Mouse (Mus musculus) spleen, postnatal 10 days (tissue): Measurements from ENCODE around the gene Crtac1.

ENCODE experiments used
- DNase-seq, 2 experiments: peaks; one replicate each; pipeline ENCODE4 v3.0.0; 2021 to 2022; ENCODE audit warnings: low spot score in 2 of 2

Gene Crtac1

DNA sequence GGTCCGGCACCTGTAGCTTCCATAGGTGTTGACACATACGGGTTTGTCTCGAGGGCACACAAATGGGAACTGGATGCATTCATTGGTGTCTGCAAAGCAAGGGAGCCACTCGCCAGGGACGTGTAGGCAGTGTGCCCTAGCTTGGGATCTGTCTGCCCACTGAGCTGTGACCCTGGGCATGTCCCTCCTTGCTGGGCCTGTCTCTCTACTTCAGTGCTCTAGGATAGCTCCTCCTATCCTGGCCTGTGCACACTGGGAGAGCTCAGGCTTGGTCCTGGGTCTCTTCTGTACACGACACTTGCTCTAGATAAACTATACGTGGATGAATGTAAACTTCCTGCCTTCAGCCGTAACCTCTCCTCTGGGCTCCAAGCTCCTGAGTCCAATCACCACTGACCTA, 147.4 kb downstream of the Crtac1 start:
- DNase-seq, result no peak

DNA sequence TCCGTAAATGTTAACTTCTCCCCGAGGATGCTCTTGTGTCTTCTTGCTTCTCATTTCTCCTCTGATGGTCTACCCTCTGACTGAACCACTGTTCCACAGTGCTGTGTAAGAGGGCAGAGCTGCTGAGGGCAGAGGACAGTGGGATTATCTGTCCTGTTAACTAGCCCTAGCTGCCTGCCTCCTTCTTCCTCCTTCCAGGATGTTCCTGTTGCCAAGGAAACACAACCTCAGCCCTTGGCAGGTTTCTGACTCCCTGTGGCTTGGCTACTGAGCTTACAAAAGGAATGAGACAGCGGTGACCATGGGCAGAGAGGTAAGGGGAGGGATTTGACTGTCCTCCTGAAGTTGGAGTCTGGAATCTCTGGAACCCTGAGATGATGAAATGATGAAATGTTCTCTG, 152.0 kb downstream of the Crtac1 start:
- DNase-seq, result no peak

DNA sequence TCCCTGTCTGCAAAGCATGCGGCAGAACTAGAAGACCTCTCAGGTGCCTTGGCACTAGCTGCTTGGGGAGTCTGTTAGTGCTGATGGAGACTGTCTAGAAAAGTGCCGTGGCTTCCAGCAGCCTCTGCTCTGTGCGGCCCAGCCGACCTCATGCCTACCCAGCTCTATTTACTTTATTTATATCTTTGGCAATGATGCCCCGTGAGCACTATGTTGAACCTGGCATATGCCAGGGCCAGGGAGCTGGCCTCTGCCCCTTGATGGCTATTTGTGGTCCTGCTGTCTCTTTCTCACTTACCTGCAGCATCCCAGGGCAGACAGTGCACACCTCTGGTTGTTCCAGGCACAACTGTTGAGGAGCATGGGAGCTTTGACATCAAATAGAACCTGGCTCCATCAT, 153.1 kb downstream of the Crtac1 start:
- no peak for DNase-seq

DNA sequence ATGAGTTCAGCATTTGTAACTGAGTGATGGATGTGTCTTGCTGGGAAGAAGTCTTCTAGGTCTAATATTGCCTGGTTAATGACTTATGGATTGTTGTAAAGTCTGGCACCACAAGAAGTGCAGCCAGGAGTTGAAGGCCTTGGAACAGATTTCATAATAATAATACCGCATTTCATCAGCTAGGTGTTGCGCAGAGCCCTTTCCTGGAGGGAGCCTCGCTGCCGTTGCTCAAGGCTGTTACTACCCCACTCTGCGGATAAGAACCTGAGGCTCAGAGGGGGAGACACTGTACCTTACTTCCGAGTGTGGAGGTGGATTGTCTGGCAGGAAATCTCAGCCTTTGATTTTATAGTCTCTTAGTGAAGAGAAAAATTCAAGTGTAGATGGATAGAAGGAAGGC, 154.3 kb downstream of the Crtac1 start:
- DNase-seq, result no peak

DNA sequence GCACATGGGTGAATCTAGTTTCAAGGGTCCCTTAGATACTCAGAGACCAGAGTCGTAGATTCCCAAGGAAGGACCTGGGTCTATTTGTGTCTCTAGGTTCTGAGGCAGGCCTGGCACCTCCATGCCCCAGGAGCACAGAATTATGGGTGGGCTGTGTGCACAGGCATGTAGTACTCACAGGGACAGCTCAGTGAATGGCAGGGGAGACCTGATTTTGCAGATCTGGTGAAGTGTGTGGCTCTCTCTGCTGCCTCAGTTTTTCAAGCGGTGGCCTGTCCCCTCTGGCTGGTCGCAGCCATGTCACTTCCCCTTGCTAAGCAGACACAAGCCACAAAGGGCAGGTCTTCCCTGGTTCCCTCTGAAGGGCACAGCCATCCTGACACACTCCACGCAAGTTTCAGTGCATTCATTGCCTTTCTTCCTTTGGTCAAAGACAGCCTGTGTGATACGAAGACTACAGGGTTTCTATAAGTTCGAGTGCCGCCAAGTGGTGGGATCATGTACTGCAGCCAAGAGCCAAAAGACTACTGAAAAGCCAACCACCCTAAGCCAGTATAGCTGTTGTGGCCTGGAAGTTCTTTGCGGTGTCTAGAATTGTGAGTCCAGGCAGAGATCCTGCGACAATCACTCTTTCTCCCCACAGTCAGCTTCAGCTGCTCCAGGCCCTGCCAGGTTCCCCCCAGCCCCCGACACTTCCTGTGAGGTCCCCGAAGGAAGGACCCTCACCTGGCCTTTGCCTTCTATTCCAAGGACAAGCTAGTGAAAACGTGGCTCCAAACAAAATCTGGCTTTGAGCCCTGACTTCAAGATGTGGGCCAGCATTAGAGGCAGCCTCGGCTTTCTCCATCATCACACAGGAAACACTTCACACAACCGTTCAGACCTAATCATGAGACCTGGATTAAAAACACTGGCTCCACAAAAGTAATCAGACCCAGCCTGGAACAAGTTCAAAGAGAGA, 159.3 kb downstream of the Crtac1 start:
- DNase-seq, result peak; percentile 57 to 78

DNA sequence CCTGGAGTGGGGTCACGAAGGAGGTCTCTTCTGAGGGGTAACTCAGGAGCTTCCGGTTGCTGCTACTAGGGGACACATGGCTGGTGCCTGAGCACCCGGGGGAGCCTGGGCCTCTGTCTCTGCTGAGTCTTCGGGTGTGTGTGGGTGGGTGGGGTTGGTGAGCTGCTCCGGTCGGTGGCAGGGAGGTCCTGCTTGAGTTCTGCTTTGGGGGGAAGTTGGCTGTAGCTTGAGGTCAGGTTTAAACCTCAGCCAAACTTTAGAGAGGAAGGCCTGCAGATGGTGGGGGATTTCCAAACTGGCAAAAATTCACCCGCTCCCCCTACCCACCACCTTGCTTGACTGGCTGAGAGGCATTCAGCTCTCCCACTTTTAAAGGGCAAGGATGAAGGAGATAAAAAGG, 160.4 kb downstream of the Crtac1 start:
- DNase-seq, result no peak

DNA sequence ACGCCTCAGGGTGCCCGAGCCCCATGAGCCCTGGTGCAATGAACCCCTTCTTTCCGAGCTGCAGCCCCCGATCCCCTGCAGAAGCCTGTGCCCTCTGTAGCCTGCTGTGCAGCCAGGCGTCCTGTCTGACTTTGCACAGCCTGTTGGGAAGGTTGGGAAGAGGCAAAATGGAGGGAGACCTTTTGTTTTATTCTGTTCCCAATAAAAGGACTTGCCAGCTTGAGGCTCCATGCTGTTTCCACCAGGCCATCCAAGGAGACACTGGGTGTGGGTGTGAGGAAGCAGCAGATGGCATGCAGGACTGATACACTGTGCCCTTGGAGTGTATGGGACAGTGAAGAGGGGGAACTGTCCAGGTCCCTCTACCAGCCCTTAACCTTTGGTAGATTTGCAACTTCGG, 161.5 kb downstream of the Crtac1 start:
- no peak for DNase-seq

DNA sequence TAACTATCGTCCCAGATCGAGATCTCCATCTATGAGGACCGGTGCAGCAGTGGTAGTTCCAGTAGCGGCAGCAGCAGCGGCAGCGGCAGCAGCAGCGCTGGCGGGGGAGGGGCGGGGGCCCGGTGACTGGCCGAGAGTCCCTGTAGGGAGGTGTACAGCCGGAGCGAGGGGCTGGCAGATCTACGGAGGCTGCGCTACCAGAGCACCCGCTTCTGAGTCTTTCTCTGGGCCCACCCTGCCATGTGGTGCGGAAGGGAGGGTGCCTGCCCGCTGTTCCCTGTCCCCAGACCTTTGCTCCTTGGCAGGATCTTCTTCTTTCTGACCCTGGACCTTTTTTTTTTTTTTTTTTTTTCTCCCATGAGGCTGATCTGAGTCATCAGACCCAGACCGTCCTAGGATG, 163.2 kb downstream of the Crtac1 start:
- no peak for DNase-seq

DNA sequence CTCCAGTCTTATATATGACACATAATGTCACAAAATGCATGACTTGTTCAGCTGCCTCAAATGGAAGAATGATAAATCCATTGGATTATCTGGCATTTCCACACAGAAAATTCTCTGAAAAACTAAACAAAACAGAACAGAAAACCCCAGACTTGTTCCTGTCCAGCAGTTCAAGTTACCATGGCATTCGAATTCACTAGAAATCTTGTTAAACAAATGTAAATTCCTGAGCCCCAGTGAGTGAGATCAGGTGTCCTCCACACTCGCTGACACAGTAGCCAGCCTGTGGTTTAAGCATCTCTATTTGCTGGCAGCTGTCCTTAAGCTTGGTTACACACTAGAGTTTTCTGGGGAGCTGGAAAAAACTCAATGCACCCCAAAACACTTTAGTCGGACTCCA, 168.1 kb downstream of the Crtac1 start:
- DNase-seq, result no peak

DNA sequence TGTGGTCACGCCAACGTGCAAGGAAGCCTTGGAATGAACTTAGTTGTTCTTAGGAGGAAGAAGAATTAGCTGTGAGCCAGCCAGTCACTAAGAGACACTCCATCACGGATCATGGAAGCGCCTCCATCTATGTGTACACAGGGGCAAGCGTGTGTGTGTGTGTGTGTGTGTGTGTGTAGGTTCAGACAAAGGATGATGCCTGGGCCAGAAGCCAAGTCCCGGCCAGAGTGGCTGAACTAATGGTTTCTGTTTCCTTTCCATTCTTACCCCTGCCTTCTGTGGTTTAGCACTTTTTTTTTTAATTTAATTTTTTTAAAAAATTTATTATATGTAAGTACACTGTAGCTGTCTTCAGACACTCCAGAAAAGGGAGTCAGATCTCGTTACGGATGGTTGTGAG, 171.1 kb downstream of the Crtac1 start:
- no peak for DNase-seq

DNA sequence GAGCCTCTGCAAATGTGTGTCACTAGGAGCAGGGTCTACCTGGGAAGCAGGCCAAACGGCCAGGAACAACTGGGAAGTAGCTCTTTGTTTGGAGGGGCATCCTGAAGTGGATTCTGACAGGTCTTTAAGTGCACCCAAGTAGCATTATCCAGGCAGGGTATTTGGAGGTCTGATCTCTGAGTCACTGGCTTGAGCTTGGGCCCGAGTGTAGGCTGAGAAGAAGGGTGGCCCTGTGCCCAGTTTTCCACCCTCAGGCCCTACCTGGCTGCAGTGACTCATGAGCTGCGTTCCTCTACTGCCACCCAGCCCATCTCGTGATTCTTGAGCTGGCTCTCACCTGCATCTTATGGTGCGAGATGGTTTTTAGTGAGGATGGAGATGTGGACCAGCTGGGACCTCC, 173.0 kb downstream of the Crtac1 start:
- DNase-seq, result no peak

DNA sequence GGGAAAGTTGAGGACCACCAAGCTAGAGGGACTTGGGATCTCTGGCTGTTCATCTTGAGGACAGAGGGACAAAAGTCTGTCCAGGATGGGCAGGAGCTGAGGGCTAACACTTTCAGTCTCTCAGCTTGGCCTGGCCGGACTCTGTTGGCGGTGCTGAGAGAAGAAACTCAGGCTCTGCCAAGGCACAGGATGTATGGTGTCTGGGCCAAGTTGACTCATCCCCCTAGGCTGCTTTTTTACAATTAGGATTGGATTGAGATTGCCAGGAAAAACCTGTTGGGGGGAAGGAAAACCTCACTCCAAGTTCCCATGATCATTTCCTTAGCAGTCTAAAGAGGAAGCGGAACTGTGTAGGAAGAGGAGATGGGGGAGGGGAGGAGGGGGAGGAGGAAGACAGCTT, 173.6 kb downstream of the Crtac1 start:
- DNase-seq, result no peak

DNA sequence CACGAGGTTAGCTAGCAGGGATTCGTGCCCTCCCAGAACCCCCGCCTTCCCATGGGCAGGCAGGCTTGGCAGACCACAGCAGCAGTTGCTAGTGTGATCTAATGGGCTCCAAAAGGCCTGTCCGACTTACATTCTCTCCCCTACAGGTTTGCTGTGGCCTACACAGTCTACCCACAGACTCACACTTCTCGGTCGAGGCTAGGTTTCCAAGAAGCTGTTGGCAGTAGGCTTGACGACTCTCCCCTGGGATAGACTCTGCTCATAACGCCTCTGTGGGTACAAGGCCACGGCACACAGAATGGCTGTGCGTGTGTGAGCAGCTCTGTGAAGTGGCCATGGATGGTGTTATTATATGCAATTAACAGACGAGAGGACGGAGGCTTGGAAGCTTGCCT, 174.3 kb downstream of the Crtac1 start:
- DNase-seq, result no peak

DNA sequence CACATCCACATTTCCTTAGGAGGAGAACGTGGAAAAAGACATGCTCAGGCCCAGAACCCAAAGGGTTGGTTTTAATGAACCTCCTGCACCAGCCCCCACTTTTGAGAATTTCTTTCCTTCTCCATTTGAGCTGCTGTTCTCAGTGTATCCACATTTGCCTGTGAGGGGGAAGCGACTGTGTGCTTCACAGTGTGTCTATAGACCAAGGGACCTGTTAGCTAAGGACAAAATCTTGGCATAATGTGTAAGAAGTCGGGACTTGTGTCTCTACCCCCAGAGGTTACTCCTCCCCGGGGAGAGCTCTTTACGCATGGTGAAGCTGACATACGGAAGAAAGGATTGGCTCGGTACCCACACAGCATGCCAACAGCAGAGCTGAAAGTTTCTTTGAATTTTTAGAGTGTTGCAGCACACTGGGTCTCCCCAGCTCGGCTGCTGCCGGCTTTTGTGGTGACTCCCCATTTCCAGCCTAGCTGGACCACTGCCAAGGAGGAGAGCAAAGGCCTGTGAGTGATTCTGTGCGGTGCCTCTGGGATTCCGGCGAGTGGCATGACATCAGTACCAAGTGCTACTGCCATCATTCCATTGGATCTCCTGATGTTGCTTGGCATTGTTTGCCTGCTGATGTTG, 174.9 kb downstream of the Crtac1 start:
- DNase-seq, result no peak

DNA sequence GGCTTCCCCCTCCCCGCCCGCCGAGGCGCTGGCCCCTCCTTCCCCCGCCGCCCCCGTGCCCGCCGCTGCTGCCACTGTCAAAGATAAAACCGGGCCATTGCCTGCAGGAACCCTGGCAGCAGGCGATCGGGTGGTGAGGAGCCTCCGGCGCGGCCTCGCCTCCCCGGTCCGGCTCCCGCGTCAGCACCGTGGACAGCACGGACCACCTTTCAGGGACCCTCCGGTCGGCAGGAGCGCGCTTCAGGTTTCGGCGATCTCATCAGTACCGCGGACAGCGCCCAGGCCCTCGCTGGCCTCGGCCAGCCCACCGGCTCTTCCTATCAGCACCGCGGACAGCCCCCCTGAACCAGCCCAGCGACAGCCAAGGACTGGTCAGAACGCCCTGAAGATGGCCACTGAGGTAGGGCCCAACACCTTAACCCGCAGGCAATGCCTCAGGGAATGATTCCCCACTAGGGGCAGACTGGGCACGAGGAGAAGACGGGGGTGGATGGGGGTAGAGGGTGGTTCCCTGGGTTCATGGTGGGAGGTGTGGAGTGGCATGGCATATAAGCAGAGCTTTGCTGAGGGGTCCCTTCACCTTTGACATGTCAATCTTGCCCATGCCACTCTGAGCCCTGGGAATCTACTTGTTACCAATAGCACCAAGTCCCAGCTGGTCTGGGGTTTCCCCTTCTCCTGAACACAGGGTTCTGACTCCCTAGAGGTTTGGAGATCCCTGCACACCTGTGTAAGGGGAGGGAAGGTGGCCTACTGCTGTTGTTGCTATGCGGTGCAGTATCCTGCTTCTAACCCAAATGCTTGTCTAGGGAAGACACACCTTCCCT, 175.6 kb downstream of the Crtac1 start:
- DNase-seq, result peak; percentile 20 to 77

DNA sequence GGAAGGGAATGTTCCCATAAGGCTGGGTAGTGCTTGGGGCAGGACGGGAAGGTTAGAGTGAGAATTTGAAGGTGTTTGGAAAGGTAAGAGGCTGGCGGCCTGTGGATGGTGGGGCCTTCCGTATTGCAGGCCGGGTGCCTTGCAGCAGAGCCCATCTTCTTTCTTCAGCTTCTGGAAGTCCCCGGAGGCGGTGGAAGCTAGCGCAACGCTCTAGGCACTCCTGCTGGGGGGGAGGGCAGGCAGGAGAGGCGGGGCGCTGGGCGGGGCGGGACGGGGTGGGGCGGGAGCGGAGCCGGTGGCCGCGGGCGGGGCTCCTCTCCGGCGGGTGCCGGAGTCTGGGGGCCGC, 176.2 kb downstream of the Crtac1 start:
- DNase-seq, result no peak

DNA sequence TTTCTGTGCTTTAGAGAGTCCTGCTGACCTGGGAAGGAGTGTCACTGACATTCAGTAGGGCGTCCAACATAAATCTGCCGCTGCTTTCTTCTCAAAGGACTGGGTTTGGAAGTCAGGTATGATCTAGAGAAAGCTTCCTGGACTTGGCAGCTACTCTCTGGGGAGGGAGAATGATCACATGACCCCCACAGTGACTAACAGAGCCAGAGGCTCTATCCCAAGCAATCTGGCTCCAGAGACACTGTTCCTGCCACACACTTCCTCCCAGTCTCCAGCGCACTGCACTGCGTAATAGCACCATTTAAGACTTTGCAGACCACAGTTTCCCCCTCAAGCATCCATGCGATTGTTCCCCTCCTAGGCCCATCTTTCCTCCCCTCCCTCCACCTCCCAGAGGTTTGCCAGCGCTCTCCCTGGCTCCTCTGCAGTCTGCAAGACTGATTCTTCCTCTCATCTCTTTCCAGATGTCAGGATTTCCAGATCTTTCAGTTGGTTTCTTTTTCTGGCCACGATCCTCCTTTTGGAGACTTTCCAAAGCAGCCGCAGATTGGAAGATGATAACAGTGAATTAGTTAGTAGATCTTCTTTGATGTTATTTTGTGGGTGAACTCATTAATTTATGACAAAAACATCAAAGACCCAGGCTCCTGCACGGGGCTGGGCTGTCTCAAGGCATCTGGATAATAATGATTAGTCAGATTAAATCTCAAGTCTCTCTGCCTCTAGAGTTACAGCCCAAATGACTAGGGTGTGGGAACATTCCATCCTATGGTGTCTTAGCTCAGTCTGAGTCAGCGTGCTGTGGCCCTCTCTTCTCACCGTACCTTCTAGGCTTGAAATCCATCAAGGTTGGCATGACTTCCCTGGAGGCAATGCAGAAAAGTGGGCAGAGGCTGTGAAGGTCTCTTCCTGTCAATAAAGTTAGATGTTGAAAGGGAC, 181.3 kb downstream of the Crtac1 start:
- no peak for DNase-seq

DNA sequence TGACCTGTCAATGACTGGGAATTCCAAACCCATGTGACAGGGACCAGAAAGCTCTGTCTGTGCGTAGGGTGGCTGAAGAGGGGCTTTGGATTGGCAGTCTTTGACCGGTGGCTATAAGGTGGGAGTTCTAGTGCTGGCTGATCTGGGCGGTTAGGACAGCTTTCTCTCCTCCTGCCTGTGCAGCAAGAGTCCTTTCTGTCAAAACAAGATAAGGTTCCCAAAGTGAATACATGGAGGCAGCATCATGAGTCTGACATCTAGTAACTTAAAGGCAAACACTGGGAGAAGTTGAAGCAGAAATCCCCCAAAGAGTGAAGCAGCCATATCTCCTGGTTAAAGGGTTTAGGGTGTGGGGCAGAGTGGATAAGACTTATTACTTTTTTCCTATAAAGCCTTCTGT, 184.1 kb downstream of the Crtac1 start, which contains the start of gene Golga7b:
Gene Golga7b (plus strand): TSS at position 56 of the 400 bp plus-strand sequence.
- DNase-seq, result no peak

DNA sequence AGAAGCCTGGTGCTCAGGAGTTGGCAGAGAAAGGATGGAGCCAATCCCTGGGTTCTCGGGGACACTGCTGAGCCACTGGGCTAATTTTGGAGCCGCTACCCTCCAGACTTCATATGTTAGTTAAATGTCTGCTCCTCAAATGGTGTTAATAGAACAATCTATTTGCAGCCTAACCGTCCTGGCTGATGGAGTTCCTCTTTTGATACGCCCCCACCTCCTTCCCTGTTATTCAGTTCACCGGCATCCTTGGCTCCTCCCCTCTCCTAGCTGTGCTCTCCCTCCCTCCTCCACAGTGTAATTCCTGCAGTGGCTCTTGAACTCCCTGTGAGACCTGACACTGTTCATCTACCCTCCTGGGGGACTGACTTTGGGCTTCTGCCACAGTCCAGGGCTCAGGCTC, 185.0 kb downstream of the Crtac1 start:
- no peak for DNase-seq

DNA sequence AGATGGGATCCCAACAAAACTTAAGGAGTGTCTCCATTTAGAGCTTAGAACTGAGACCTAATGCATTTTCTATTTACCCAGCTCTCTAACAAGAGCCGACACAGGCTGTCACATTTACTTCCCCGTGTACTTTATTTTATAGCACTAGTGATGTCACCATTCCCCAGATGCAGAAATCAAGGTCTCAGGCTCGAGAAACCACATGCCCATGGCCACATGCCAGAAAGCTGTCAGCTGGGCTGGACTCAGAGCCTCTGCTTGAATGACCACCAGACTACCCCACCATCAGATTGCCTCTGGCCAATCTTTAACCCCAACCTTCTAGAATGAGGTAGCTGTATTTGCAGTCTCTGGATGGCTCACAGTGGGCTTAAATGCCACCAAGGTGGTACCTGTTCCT, 188.2 kb downstream of the Crtac1 start:
- no peak for DNase-seq

DNA sequence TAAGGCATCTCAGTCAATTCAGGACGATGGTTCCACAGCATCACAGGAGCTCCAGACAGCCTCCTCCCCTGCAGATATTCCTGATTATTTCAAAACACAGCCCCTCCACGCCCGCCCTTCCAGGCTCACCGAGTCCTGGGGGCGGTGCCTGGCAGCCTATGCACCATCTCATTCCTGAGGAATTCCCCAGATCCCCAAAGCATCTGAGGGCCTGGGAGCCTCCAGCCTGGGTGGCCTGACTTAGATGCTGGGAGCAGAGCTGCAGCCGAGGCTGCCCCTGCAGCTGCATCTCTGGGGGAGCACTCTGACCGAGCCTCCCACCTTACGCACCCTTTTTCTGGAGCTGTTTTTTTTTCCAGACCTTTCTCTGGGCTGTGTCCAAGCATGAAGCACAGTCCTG, 190.7 kb downstream of the Crtac1 start:
- no peak for DNase-seq
